Mouse (Mus musculus) left cerebral cortex, postnatal 36 days (tissue): ENCODE data around the gene Trip6. TPM values are rescaled to one million over a fixed set of nuclear protein-coding genes. Genes with fewer than 3 reads are reported as not detected.
A peak's percentile ranks its signal among the peaks of the same experiment; 100 is the strongest.

Experiments
- DNase-seq, 2 experiments: peaks; one replicate each; pipeline ENCODE4 v3.0.0; 2021 to 2022; ENCODE audit warnings: low spot score in 2 of 2, mixed read lengths in 1 of 2
- intact Hi-C: fragments of 180-260 bp; cut with DNase I; formaldehyde crosslinking; loops from one replicate; pipeline ENCODE4 v1.15.1; 2025
- total RNA-seq, 2 experiments: library from RNA; stranded (reverse); gene quantifications; 2 replicates each; pipeline ENCODE4 v1.2.3; 2021

Gene Trip6
- total RNA-seq, 2 experiments from 2014 or later, result 3.5 to 5.1 TPM

DNA sequence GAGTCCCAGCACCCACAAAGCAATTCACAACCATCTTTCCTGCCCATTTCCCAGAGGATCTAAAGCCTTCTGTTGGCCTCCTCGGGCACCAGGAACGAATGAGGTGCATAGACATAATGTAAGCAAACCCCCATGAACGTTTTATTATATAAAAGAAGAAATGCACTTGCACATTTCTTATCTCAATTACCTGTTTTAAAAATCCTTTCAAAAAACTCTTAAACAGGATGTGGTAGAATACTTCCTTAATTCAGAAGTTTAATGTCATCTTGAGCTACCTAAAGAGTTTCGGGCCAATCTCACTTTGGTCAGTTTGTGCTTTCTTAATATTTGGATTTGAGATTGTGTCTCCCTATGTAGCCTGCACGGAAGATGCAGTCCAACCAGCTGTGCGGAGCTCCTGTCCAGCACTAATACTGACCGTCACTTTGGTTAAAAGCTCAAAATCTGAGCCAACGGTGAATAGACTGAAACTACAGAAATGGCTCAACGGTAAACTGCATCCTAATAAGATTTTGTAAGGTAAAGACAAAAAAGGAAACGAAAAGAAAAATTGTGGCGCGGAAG is 7.7 kb downstream of the Trip6 start:
- no peak for DNase-seq
- intact Hi-C loops, result loop anchor here (2.0 kb wide), 1 partner anchor 18 kb away; no protein-coding TSS in a partner anchor

DNA sequence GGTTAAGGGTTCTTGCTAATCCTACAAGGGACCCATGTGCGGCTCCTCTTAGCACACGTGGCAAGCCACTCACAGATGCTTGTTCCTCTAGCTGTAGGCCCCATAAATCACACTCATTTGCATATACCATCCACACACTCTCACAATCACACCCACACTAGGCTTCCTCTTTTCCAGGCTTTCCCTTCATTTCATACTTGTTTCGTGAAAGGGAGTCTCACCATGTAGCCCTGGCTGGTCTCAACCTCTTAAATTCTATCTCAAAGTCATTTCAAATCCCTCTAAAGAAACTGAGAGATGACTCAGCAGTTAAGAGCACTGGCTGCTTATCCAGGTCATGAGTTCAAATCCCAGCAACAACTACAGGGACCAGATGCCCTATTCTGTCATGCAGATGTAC is 8.4 kb downstream of the Trip6 start:
- DNase-seq, result no peak
- intact Hi-C loops, result loop anchor here (2.0 kb wide), 1 partner anchor 17 kb away; no protein-coding TSS in a partner anchor

DNA sequence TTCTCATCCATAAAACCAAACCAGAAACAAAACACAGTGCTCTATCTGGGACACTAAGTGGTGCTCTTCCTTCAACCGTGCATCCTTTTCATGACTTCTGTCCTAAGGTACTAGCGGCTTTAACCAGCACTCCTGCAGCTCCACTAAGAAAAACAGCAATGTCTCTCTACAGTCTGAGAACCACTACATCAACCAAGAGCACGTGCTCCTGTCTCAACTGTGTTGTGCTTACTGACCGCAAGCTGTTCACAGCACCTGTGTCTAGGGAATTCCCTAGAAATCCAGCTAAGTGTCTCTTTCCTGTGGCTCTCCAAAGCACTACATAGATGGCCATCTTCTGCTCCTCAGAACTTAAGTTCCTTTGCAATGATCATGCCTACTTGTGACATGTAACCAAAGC is 9.4 kb downstream of the Trip6 start:
- no peak for DNase-seq
- intact Hi-C loops, result no loop called here

DNA sequence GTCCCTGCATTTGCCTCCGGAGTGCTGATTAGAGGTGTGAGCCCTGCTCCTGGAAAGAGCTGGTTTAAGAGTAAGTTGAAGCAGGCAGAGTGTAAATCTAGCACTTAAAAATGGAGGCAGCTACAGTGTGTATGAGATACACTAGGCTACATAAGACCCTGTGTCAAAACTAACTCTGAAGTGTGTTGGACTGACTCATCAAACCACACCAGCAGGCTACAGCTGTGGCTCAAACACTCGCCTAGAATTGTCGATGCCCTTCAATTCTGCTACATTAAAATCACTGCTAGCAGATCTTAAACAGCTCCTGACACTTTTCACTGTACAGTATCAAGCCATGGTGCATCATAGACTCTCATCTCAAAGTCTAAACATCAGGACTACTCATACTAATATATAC is 10.0 kb downstream of the Trip6 start:
- DNase-seq, result no peak
- intact Hi-C loops, result no loop called here

DNA sequence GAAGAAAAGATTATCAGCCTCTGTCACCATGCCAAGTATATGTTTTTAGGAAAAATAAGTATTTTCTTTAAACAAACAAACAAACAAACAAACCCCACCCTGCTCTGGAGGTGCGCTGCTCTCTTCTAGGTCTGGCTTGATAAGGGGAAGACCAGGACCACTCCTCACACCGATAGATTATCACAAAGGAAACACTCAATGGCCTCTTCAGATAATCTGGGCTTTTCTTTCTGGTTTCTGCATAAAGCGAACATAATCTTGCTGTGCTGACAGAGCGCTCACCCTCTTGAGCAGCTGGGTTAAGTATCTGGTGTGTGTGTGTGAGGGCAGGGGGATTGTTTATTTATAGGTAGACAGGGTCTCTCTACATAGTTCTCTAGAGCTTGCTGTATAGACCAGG is 10.6 kb downstream of the Trip6 start:
- DNase-seq, result no peak
- intact Hi-C loops, result no loop called here

DNA sequence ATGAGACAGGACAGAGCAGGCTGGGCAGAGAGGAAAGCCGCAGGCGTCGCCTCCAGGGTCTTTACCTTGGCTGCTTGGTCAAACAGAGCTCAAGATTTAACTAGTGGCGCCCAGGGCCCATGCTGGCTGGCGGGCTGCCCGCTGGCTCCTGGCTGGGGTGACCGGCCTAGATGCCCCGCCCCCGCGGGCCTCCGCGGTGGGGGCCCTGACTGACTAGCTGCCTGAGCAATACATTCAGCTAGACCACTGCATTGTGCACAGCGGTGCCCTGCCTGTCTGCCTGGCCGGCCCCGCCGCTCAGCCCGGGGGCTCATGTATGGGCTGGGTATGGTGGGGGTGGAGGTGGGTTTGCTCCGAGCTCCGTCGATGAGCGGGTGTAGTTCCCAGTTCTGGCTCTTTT is 13.0 kb downstream of the Trip6 start:
- DNase-seq, result no peak
- intact Hi-C loops, result no loop called here

DNA sequence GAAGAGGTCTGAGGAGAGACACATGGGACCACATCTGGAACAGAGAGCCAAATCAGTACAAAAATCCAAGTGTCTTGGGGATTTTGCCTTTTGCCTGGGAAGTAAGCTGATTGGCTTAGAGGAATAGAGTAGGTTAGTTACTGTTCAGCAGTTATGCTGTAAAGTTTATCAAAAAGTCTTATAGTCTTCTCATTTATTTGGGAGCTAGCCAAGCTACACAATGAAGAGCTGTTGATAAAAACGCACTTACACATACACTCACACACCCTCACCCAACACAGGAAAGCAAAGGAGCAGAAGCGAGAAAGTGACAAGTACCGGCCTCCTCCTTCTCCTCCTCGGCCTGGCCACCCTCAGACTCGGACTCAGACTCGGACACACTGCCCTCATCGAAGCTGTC is 15.0 kb downstream of the Trip6 start:
- intact Hi-C loops, result no loop called here
- DNase-seq, result no peak

DNA sequence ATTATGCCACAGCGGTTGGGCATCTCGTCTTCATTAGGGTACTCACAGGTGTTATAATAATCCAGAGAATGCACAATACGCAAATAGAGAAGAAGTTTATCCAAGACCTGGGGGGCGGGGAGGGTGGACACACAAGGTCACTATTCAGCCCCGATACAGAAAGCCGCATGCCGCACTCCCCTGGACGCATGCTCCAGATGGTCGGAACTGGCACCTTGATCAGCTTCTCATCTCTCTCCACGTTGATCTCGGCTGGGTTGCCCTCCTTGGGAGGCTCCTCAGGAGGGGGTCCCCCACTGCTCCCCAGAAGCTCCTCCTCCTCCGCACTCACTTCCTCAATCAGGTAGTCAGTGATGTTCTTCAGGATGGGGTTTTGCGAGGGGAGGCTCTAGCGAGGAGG is 17.1 kb downstream of the Trip6 start:
- DNase-seq, result no peak
- intact Hi-C loops, result no loop called here

DNA sequence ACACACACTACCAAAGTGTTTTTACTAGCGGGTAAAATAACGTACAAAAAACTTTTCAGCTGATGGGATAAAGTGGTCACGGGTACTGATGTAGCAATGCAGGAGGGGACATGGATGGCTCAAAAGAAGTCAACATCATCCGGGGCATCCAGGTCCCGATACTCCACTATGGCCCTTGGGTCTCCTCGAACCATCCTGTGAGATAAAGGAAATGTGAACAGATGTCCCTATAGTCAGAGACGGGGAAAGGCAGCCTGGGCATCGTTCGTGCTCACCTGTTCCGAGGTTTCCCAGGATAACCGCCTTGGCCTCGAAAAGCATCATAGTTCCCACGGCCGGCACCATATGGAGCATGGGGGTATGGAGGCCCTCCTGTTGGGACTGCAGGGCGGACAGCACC is 18.5 kb downstream of the Trip6 start:
- no peak for DNase-seq
- intact Hi-C loops, result no loop called here

DNA sequence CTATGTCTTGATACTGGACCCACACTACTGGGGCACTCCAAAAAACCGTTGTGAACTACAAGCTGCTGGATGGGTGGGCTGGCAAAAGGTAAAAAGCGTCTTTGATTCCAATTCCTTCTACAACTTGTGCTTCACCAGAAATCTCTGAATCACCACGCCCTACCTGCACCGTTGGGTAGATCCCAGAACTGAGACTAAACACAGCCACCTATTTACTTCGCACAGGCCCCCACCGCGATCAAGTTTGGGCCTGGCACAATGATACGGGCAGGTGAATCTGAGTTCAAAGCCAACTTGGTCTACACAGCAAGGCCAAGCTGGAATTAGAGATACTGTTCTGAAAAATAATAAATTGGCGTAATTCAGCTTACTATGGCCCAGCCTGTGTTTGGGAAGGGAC is 18.9 kb downstream of the Trip6 start:
- intact Hi-C loops, result no loop called here

DNA sequence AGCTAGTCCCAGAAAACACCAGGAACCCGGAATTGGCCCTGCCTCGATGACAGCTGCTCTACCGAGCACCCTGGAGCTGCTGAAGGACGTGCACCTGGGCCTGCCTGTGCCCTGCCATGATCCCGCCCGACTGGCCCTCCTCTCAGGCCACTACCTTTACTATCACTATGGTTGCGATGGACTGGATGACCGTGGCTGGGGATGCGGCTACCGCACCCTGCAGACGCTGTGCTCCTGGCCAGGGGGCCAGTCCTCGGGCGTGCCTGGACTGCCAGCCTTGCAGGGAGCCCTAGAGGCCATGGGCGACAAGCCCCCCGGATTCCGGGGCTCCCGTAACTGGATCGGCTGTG is 19.5 kb downstream of the Trip6 start:
- no peak for DNase-seq
- intact Hi-C loops, result loop anchor here (5.0 kb wide), 1 partner anchor 262 kb away; no protein-coding TSS in a partner anchor

More for the DNA sequence above, 18.9 kb downstream of the Trip6 start:
- DNase-seq, result no peak

DNA sequence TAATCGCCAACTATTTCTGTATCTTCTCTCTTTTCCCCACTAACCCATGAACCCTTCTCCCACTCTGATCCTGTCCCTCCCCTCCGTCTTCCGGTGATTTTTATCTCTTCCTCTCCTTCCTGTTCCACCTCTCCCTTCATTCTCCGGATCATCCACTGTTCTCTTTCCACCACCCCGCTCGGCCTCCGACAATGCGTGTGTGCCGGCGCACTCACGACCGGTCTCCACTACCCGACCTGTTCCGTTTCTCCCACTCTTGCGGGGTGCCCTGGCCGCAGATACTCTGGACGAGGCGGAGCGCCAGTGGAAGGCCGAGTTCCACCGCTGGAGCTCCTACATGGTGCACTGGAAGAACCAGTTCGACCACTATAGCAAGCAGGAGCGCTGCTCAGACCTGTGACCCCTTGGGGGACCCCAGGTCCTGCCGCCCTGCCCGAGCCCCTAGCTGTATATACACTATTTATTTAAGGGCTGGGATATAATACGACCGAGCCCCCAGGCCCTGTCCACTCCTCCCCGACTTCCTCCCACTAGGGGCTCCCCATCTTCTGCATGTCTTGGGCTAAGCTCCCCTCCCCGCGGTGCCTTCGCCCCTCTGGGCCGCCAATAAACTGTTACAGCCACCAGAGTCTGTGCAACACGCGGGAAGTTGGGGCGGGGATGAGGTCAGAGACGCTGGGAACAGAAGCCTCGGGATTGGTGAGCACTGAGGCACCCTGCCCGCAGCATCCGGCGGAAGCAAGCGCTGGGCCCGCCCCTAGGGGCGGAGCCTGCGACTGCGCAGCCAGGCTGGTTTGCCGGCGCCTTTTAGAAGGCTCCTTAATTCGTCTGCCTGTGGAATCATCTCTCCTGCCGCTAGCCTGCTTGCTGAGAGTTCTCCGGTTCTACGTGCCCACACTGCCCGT is 20.1 kb downstream of the Trip6 start, which contains the start of gene Ufsp1:
TSS of gene Ufsp1 (plus strand) at position 791 of the 905 bp plus-strand sequence.
- intact Hi-C loops, result loop anchor here (5.0 kb wide), 1 partner anchor 262 kb away; no protein-coding TSS in a partner anchor
- peak; percentile 94 for DNase-seq

DNA sequence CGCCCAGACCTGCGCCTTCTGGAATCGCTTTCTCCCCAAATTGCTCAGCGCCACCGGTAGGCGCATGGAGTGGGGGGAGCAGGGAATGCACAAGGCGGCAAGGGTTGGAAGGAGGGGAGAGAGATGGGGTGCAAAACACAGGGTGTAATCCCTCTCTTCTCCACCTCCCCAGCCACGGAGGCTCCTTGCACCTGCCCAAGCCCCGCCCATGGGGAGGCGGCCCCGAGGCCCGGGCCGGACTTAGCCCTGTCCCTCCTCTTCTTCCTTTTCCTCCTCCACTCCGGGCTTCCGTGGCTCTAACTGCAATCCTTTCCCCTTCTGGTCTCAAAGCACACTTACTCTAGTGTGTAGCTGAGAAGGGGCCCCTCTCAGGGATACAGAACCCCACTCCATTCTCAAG is 20.9 kb downstream of the Trip6 start:
- intact Hi-C loops, result loop anchor here (5.0 kb wide), 1 partner anchor 261 kb away; no protein-coding TSS in a partner anchor
- DNase-seq, result peak; percentile 75 to 83

DNA sequence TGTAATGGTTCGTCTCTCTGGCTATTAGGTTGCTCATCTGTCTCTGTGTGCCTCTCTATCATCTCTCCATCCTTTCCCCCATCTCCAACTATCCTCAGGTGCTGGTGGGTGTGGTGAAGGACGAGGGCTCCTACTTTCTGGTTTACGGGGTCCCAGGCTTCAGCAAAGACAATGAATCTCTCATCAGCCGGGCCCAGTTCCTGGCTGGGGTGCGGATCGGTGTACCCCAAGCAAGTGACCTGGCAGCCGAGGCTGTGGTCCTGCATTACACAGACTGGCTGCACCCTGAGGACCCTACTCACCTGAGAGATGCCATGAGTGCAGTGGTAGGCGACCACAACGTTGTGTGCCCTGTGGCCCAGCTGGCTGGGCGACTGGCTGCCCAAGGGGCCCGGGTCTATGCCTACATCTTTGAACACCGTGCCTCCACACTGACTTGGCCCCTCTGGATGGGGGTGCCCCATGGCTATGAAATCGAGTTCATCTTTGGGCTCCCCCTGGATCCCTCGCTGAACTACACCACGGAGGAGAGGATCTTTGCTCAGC is 22.8 kb downstream of the Trip6 start:
- no peak for DNase-seq
- intact Hi-C loops, result loop anchor here (5.0 kb wide), 1 partner anchor 259 kb away; no protein-coding TSS in a partner anchor

DNA sequence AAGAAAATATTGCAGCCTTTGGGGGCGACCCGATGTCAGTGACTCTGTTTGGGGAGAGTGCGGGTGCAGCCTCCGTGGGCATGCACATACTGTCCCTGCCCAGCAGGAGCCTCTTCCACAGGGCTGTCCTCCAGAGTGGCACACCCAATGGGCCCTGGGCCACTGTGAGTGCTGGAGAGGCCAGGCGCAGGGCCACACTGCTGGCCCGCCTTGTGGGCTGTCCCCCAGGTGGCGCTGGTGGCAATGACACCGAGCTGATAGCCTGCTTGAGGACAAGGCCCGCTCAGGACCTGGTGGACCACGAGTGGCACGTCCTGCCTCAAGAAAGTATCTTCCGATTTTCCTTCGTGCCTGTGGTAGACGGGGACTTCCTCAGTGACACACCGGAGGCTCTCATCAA is 23.5 kb downstream of the Trip6 start:
- intact Hi-C loops, result loop anchor here (5.0 kb wide), 1 partner anchor 258 kb away; no protein-coding TSS in a partner anchor
- peak in 1 of 2 experiments; percentile 28 for DNase-seq

DNA sequence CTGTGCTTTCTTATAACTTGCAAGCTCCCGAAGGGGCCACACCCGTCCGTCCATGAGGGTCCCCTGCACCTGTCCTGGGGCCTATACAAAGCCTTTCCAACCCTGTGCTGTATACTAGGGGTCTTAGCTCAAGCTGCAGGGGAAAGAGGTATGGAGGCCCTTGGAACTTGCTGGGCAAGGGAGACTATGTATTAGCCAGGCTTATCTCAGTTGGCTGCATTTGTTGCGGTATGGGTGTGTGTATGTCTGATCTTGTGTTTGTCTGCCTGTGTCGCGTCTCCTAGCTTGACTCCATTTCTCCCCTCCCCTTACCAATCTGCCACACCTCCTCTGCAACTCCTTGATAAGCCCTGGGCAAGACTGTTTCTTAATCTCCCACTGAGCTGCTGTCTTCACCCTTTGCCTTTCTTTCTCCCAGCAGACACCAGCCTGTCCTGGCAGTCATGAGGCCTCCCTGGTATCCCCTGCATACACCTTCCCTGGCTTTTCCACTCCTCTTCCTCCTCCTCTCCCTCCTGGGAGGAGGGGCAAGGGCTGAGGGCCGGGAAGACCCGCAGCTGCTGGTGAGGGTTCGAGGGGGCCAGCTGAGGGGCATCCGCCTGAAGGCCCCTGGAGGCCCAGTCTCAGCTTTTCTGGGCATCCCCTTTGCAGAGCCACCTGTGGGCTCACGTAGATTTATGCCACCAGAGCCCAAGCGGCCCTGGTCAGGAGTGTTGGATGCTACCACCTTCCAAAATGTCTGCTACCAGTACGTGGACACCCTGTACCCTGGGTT is 24.4 kb downstream of the Trip6 start:
- DNase-seq, result no peak
- intact Hi-C loops, result loop anchor here (2.0 to 5.0 kb wide), 2 partner anchors 17 to 257 kb away; partner anchors contain the start of gene Srrt

DNA sequence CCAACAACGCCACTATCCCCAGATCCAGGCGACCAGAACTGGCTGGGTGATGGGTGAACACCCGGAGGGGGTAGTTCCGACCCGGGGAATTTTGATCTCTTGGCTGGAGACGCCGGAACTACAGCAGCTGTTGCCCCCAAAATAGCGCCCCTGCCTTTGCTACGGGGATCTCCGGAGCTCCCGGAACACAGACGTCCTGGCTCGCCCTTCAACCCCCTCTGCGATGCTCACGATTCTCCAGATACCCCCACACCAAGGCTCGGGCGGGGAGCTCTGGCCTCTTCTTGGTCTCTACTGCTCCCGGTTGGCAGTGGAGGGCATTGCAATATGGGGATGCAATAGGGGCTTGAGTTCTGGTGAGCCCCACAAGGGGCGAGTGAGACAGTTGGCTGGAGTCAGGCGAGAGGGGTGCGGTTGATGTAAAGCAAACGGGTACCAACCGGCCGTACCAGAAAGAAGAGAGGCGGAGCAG is 25.2 kb downstream of the Trip6 start:
- intact Hi-C loops, result loop anchor here (2.0 kb wide), 1 partner anchor 18 kb away; the partner anchor contains the start of gene Srrt
- peak; percentile 63 to 78 for DNase-seq

DNA sequence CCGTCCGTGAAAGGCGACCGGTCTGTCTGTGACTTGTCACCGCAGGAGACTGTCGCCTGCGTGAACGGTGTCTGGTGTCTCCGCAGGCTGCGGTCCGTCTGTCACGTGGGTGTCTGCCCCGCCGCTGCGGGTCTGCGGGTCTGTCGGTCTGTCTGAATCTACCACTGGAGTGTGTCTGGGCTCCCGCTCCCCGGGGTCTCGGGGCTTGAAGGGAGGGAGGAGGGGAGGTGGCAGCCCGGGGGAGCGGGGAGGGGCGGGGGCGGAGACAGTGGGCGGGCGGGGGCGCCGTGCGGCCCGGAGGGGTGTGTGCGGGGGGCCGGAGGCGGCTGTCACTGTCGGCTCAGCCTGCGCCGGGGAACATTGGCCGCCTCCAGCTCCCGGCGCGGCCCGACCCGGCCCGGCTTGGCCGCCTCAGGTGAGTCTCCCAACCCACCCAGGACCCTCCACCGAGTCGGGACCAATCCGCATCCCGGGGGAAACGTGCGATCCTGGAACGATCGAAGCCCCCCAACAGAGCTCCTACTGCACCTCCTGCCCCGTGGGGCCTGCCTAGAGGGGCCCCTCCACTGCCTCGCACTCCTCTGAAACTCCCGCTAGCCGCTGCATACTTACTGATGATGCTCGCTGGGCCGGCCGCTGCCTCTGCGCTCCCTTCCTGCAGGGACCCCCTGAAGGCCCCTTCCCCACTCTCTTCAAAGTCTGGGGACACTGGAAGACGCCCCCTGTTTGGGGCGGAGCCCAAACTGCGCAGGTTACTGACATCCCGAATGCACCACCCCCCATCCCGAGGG is 26.1 kb downstream of the Trip6 start:
- intact Hi-C loops, result loop anchor here (2.0 kb wide), 2 partner anchors 19 to 165 kb away; partner anchors contain the start of gene Srrt
- peak; percentile 65 to 78 for DNase-seq
